Mouse (Mus musculus) embryonic facial prominence, embryonic 13.5 days (tissue): ENCODE measurements around the gene Phf7. TPM values are rescaled to one million over a fixed set of nuclear protein-coding genes. Genes with fewer than 3 reads are reported as not detected.

Experiments used
- ATAC-seq: fragments of 200-750 bp; cut with Nextera tagmentation; 2 replicates; pipeline ENCODE4 v1.8.0; 2017; ENCODE audit warnings: low read depth; ENCODE audit not compliant: insufficient number of reproducible peaks, insufficient read depth, low FRiP score, low TSS enrichment
- H3K27ac ChIP-seq: fragments of 300-500 bp; sonication (generic); 2 replicates; pipeline ENCODE4 v1.5.1; 2015; ENCODE audit warnings: moderate library complexity, mild to moderate bottlenecking, inconsistent platforms
- H3K27me3 ChIP-seq: fragments of 300-500 bp; sonication (generic); 2 replicates; pipeline ENCODE4 v1.6.1; 2015; ENCODE audit warnings: mild to moderate bottlenecking, inconsistent platforms
- H3K36me3 ChIP-seq: fragments of 300-500 bp; sonication (generic); 2 replicates; pipeline ENCODE4 v1.6.1; 2015; ENCODE audit warnings: mild to moderate bottlenecking, inconsistent platforms
- H3K4me1 ChIP-seq: fragments of 300-500 bp; sonication (generic); 2 replicates; pipeline ENCODE4 v1.6.1; 2015; ENCODE audit warnings: inconsistent platforms
- H3K4me2 ChIP-seq: fragments of 300-500 bp; sonication (generic); 2 replicates; pipeline ENCODE4 v1.6.1; 2015; ENCODE audit warnings: moderate library complexity, mild to moderate bottlenecking, inconsistent platforms
- H3K4me3 ChIP-seq: fragments of 300-500 bp; sonication (generic); 2 replicates; pipeline ENCODE4 v1.5.1; 2015; ENCODE audit warnings: mild to moderate bottlenecking, inconsistent platforms
- H3K9ac ChIP-seq: fragments of 300-500 bp; sonication (generic); 2 replicates; pipeline ENCODE4 v1.6.1; 2015; ENCODE audit warnings: mild to moderate bottlenecking, inconsistent platforms
- H3K9me3 ChIP-seq: fragments of 300-500 bp; sonication (generic); 2 replicates; pipeline ENCODE4 v1.6.1; 2016; ENCODE audit warnings: inconsistent platforms
- WGBS: fragments of 180-500 bp; shearing (Covaris S2); methylation state at CpG from one replicate; pipeline ENCODE4 v1.1.7; 2015; ENCODE audit warnings: mixed read lengths; 5-methylcytosine and 5-hydroxymethylcytosine counted together
- polyA plus RNA-seq: library from polyadenylated mRNA; unstranded; fragments of >200 nt; fragmentation: Nextera tagmentation; extraction: Ambion mirVana; gene quantifications from 2 replicates; pipeline ENCODE4 v1.2.1, GENCODE M21; 2015

Phf7 gene
- polyA plus RNA-seq, 1 experiment from 2014 or later = 14.3 TPM

DNA sequence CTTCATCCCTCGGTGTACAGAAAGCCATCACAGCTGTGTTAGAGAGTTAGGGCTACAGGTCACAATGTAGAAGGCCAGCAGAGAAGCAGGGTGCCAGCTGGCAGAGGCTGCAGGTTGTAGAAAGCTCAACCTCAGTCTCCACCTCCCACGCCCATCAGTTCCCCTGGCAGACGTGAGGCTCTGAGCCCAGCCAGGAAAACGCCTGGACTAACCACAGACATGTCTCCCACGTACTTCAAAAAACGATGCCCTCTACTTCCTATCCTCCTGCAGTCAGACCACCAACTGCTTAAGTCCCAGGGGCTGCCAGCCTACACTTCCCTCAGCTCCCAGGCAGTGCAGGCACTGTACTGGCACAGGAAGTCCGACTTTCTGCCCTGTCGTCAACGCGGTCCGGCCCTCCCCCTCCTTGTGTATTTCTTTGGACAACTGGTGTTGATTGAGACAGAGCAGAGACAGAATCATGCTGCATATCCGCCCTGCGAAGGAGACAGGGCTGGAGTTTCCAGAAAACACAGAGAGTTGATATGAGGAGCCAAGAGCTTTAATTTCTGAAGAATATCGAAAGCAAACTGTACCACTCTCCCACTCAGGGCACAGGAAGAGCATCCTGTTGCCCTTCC, 56.1 kb downstream of the Phf7 start:
- no peak for ATAC-seq
- Histone ChIP-seq H3K27ac (no peak overlapping the region), H3K9me3 (no peaks in the 10 kb centered on the region), H3K4me3 (no peak overlapping the region), H3K9ac (no peak overlapping the region), H3K27me3 (no peaks in the 10 kb centered on the region), H3K36me3 (peaks cover 87% of the 10 kb centered on the region), H3K4me2 (no peak overlapping the region), H3K4me1 (peaks cover 8% of the 10 kb centered on the region; the same call in 1 of the 2 replicates)
- WGBS = 79% methylated on average over 14 of the region's 14 CpGs

DNA sequence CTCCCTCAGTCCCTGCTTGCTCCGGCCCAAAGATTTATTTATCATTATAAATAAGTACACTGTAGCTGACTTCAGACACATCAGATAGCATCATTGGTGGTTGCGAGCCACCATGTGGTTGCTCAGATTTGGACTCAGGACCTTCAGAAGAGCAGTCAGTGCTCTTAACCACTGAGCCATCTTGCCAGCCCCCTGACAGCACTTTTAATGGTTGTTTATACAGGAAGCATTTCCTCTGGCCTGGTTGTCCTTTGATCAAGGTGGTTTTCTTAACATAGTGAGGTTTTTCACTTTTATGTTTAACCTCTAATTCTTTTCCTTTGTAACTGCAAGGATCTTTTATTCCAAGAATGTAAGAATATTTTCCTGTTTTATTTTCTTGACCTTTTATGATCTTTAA, 56.7 kb downstream of the Phf7 start:
- no peak for ATAC-seq
- Histone ChIP-seq H3K27ac (no peak overlapping the region), H3K9ac (no peak overlapping the region), H3K27me3 (no peaks in the 10 kb centered on the region), H3K9me3 (no peaks in the 10 kb centered on the region), H3K36me3 (peaks cover 87% of the 10 kb centered on the region), H3K4me2 (no peak overlapping the region), H3K4me1 (peaks cover 8% of the 10 kb centered on the region; the same call in 1 of the 2 replicates), H3K4me3 (no peak overlapping the region)
- WGBS = 96% methylated on average over 2 of the region's 2 CpGs

DNA sequence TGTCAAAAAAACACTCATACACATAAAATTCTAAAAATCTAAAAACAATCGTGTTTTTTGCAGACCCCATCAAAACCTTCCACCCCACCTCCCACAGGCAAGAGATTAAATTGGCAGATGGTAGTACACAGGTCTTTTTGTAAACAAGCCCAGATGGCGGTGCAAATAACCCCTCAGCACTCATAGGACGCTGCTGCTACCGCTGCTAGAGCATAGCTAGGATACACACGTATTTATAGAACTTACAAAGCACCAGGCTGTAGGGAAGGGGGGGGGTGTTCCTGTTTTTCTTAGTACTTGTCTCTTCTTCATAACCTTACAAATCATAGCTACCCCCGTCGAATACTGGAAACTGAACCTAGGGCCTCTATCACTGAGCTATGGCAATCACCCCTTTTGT, 57.3 kb downstream of the Phf7 start:
- WGBS = 74% methylated on average over 7 of the region's 7 CpGs
- no peaks in the 10 kb centered on the region for H3K27me3 ChIP-seq
- H3K4me3 ChIP-seq = no peak overlapping the region
- H3K27ac ChIP-seq = no peak overlapping the region
- peaks cover 8% of the 10 kb centered on the region; the same call in 1 of the 2 replicates for H3K4me1 ChIP-seq
- H3K9ac ChIP-seq = no peak overlapping the region
- peaks cover 88% of the 10 kb centered on the region for H3K36me3 ChIP-seq
- no peak for ATAC-seq
- H3K4me2 ChIP-seq = no peak overlapping the region
- no peaks in the 10 kb centered on the region for H3K9me3 ChIP-seq

GRCm38 (mm10) chr14:31191936-31192335, 59.2 kb downstream of the Phf7 start:
- H3K4me3 ChIP-seq = no peak overlapping the region
- no peak overlapping the region for H3K9ac ChIP-seq
- H3K36me3 ChIP-seq = peaks cover 93% of the 10 kb centered on the region
- 78% methylated on average over 2 of the region's 2 CpGs for WGBS
- H3K27me3 ChIP-seq = no peaks in the 10 kb centered on the region
- no peak overlapping the region for H3K27ac ChIP-seq
- no peak overlapping the region for H3K4me2 ChIP-seq
- no peaks in the 10 kb centered on the region for H3K9me3 ChIP-seq
- ATAC-seq = no peak
- no peaks in the 10 kb centered on the region; the same call in 1 of the 2 replicates for H3K4me1 ChIP-seq

DNA sequence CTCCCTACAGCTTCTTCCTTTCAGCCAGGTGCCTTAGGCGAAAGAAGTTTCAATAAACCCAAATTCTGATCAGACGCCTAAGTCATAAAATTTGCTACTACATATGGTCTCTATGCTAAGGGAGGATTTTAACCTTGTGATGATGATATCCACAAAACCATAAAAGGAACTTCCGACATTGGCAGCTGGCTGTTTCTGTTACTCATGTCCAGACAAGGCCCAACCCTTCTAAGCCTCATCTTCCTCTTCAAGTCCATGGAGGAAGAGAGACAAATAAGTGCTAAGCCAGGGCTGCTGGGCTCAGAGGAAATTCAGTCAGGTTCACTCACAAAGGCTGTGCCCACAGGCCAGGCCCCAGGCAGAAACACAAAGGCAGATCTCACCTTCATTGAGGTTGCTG, 61.8 kb downstream of the Phf7 start:
- H3K4me1 ChIP-seq = no peaks in the 10 kb centered on the region
- whole genome bisulfite sequencing = 93% methylated on average over 3 of the region's 3 CpGs
- H3K9ac ChIP-seq = no peak overlapping the region
- no peaks in the 10 kb centered on the region for H3K9me3 ChIP-seq
- peaks cover 99% of the 10 kb centered on the region for H3K36me3 ChIP-seq
- no peaks in the 10 kb centered on the region for H3K27me3 ChIP-seq
- no peak for ATAC-seq
- H3K4me2 ChIP-seq = no peak overlapping the region
- no peak overlapping the region for H3K4me3 ChIP-seq
- H3K27ac ChIP-seq = no peak overlapping the region

GRCm38 (mm10) chr14:31188771-31189181, 62.3 kb downstream of the Phf7 start:
- 86% methylated on average over 6 of the region's 6 CpGs for WGBS
- peaks cover 99% of the 10 kb centered on the region for H3K36me3 ChIP-seq
- no peak overlapping the region for H3K9ac ChIP-seq
- H3K4me1 ChIP-seq = no peaks in the 10 kb centered on the region
- H3K4me2 ChIP-seq = no peak overlapping the region
- H3K4me3 ChIP-seq = no peak overlapping the region
- ATAC-seq = no peak
- no peaks in the 10 kb centered on the region for H3K27me3 ChIP-seq
- H3K27ac ChIP-seq = no peak overlapping the region
- H3K9me3 ChIP-seq = no peaks in the 10 kb centered on the region

Other genes starting within 250 kb of the Phf7 start
- 65.2 and 69.2 TPM in 2 replicates for gene Glt8d1, start 249.9 kb downstream of the Phf7 start, polyA plus RNA-seq
- 409 and 417 TPM in 2 replicates for gene Spcs1, start 249.6 kb downstream of the Phf7 start, polyA plus RNA-seq
- gene Pbrm1, start 232.2 kb downstream of the Phf7 start, polyA plus RNA-seq = 138 and 145 TPM in 2 replicates
- gene Gnl3, start 232.2 kb downstream of the Phf7 start, polyA plus RNA-seq = 125 and 128 TPM in 2 replicates
- gene Smim4, start 122.4 kb downstream of the Phf7 start, polyA plus RNA-seq = 72.6 and 80.7 TPM in 2 replicates
- 298 and 330 TPM in 2 replicates for gene Nt5dc2, start 120.3 kb downstream of the Phf7 start, polyA plus RNA-seq
- 27.5 and 34.5 TPM in 2 replicates for gene Stab1, start 82.7 kb downstream of the Phf7 start, polyA plus RNA-seq
- 34.6 and 38.8 TPM in 2 replicates for gene Tnnc1, start 43.0 kb downstream of the Phf7 start, polyA plus RNA-seq
- 415 and 428 TPM in 2 replicates for gene Nisch, start 34.4 kb downstream of the Phf7 start, polyA plus RNA-seq
- 1.2 and 1.3 TPM in 2 replicates for gene Sema3g, start 33.5 kb downstream of the Phf7 start, polyA plus RNA-seq
- gene Bap1, start 133 bp upstream of the Phf7 start, polyA plus RNA-seq = 90.3 and 93.1 TPM in 2 replicates
- gene Dnah1, start 72.6 kb upstream of the Phf7 start, polyA plus RNA-seq = 7.9 and 8.1 TPM in 2 replicates
- gene Capn7, start 85.3 kb upstream of the Phf7 start, polyA plus RNA-seq = 41.0 and 41.1 TPM in 2 replicates
- gene Sh3bp5, start 184.8 kb upstream of the Phf7 start, polyA plus RNA-seq = 39.5 and 40.1 TPM in 2 replicates
- 24.9 and 26.8 TPM in 2 replicates for gene Eaf1, start 243.1 kb upstream of the Phf7 start, polyA plus RNA-seq
- gene Mettl6, start 243.7 kb upstream of the Phf7 start, polyA plus RNA-seq = 73.8 and 81.4 TPM in 2 replicates